Mouse (Mus musculus) liver, embryonic 14.5 days (tissue): ENCODE measurements at regions not wholly inside any gene's neighbourhood (a gene's known extent, or its start where the extent isn't known, plus 50 kb on each side); places are given as distances from the start of the nearest gene placed in this dataset.

ENCODE experiments used
- ATAC-seq: fragments of 200-750 bp; cut with Nextera tagmentation; 2 replicates; pipeline ENCODE4 v1.8.0; 2017; ENCODE audit warnings: moderate number of reproducible peaks, mild to moderate bottlenecking, moderate library complexity; ENCODE audit not compliant: insufficient read depth
- DNase-seq, 3 experiments: peaks; one replicate each; pipeline ENCODE4 v3.0.0-alpha.2; 2012 to 2013; ENCODE audit warnings: low read depth in 3 of 3, low spot score in 3 of 3
- H3K27ac ChIP-seq: fragments of 300-500 bp; sonication (generic); 2 replicates; pipeline ENCODE4 v1.5.1; 2014; ENCODE audit warnings: moderate library complexity, mild to moderate bottlenecking, control low read depth, inconsistent platforms
- H3K27me3 ChIP-seq: fragments of 300-500 bp; sonication (generic); 2 replicates; pipeline ENCODE4 v1.6.1; 2014; ENCODE audit warnings: mild to moderate bottlenecking, low read length, moderate library complexity; ENCODE audit not compliant: control insufficient read depth, insufficient read depth
- H3K36me3 ChIP-seq: fragments of 300-500 bp; sonication (generic); replicated peaks from 2 replicates; pipeline ENCODE4 v1.6.1; 2014; ENCODE audit warnings: low read depth; ENCODE audit not compliant: control insufficient read depth, insufficient read depth
- H3K4me1 ChIP-seq, 2 experiments: fragments of 200-500 bp in 1 of 2; fragments of 300-500 bp in 1 of 2; sonication (generic) in 1 of 2; replicated peaks; 2 replicates each; pipeline ENCODE4 v1.6.1; 2012 to 2014; ENCODE audit warnings: antibody characterized with exemption in 1 of 2, inconsistent platforms in 1 of 2, low read length in 1 of 2; ENCODE audit not compliant: control insufficient read depth in 2 of 2, insufficient read depth in 2 of 2
- H3K4me2 ChIP-seq: fragments of 300-500 bp; sonication (generic); 2 replicates; pipeline ENCODE4 v1.6.1; 2014; ENCODE audit warnings: low read depth, mild to moderate bottlenecking, control low read depth, moderate library complexity
- H3K4me3 ChIP-seq, 2 experiments: fragments of 200-500 bp in 1 of 2; fragments of 300-500 bp in 1 of 2; sonication (generic) in 1 of 2; 2 replicates each; pipeline ENCODE4 v1.5.1; 2012 to 2014; ENCODE audit warnings: low read depth in 2 of 2, low read length in 2 of 2, mild to moderate bottlenecking in 2 of 2, control low read depth in 1 of 2, inconsistent platforms in 1 of 2, moderate library complexity in 1 of 2; ENCODE audit not compliant: insufficient read depth in 1 of 2
- H3K9ac ChIP-seq: fragments of 300-500 bp; sonication (generic); replicated peaks from 2 replicates; pipeline ENCODE4 v1.6.1; 2014; ENCODE audit warnings: mild to moderate bottlenecking, control low read depth, moderate library complexity
- H3K9me3 ChIP-seq: fragments of 300-500 bp; sonication (generic); 2 replicates; pipeline ENCODE4 v1.6.1; 2016; ENCODE audit warnings: low read length, mixed read lengths; ENCODE audit not compliant: control insufficient read depth
- CTCF ChIP-seq: IDR thresholded peaks from 2 replicates; pipeline ENCODE4 v1.5.1; 2016; ENCODE audit warnings: antibody characterized with exemption, low read depth, control low read depth
- EP300 ChIP-seq: IDR thresholded peaks from 2 replicates; pipeline ENCODE4 v1.6.1; 2016; ENCODE audit warnings: antibody characterized with exemption, low read depth
- WGBS: fragments of 180-500 bp; shearing (Covaris S2); extraction: QIAGEN DNeasy Blood & Tissue Kit; methylation state at CpG from one replicate; pipeline ENCODE4 v1.1.7; 2014; ENCODE audit not compliant: insufficient replicate concordance; 5-methylcytosine and 5-hydroxymethylcytosine counted together

GRCm38 (mm10) chr14:100642076-100642475, 357.6 kb upstream of the Klf12 start:
- Histone ChIP-seq H3K27me3 (no peaks in the 10 kb centered on the region), H3K4me3 (no peak overlapping the region), H3K4me2 (no peak overlapping the region), H3K4me1 (no peaks in the 10 kb centered on the region), H3K9ac (no peak overlapping the region), H3K36me3 (no peaks in the 10 kb centered on the region), H3K9me3 (no peaks in the 10 kb centered on the region), H3K27ac (no peak overlapping the region)
- DNase-seq = no peak
- no peak for ATAC-seq
- 34% methylated on average over 2 of the region's 2 CpGs for WGBS
- no peak for TF ChIP-seq EP300
- no peak for TF ChIP-seq CTCF

- Histone ChIP-seq H3K27me3 (no peaks in the 10 kb centered on the region), H3K9me3 (no peaks in the 10 kb centered on the region), H3K4me2 (no peak overlapping the region), H3K36me3 (no peaks in the 10 kb centered on the region), H3K9ac (no peak overlapping the region), H3K4me1 (no peaks in the 10 kb centered on the region), H3K27ac (no peak overlapping the region), H3K4me3 (no peak overlapping the region)
- DNase-seq = no peak
- TF ChIP-seq CTCF (no peak), EP300 (no peak)
- 72% methylated on average over 6 of the region's 6 CpGs for WGBS
- ATAC-seq = no peak
These were observed 350.0 kb upstream of the Klf12 start for GRCm38 (mm10) chr14:100634521-100634920.

DNA sequence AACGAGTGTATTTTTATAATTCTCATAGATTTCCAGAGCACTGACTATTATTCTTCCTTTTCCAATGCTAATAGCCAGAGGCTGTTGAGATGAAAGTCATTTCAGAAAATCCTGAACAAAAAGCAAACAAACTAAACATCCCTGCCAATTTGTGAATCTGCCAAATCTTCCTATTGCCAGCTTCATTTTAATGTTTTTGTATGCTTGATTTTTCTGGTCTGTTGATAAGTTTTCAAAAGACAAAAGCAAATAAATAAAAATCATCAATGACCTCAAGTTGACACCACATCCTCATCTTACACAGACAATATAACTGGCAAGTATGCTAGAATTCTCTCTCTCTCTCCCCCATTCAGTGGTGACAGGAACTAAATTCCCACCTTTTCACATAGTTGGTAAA, 347.2 kb upstream of the Klf12 start:
- H3K4me3 ChIP-seq = no peak overlapping the region
- no peaks in the 10 kb centered on the region for H3K9me3 ChIP-seq
- no peak for TF ChIP-seq CTCF
- ATAC-seq (no peak), DNase-seq (no peak)
- H3K27me3 ChIP-seq = no peaks in the 10 kb centered on the region
- no peak overlapping the region for H3K9ac ChIP-seq
- no peaks in the 10 kb centered on the region for H3K36me3 ChIP-seq
- H3K27ac ChIP-seq = no peak overlapping the region
- no peaks in the 10 kb centered on the region for H3K4me1 ChIP-seq
- whole genome bisulfite sequencing = 45% methylated on average over 1 of the region's 1 CpGs
- H3K4me2 ChIP-seq = no peak overlapping the region

- Histone ChIP-seq H3K4me2 (no peak overlapping the region), H3K4me3 (no peak overlapping the region), H3K36me3 (no peaks in the 10 kb centered on the region), H3K9ac (no peak overlapping the region), H3K27me3 (no peaks in the 10 kb centered on the region), H3K27ac (no peak overlapping the region), H3K4me1 (no peaks in the 10 kb centered on the region), H3K9me3 (no peaks in the 10 kb centered on the region)
- TF ChIP-seq EP300 (no peak), CTCF (no peak)
- DNase-seq = no peak
- 44% methylated on average over 6 of the region's 6 CpGs for WGBS
- no peak for ATAC-seq
These were observed 345.7 kb upstream of the Klf12 start for GRCm38 (mm10) chr14:100630197-100630596.

DNA sequence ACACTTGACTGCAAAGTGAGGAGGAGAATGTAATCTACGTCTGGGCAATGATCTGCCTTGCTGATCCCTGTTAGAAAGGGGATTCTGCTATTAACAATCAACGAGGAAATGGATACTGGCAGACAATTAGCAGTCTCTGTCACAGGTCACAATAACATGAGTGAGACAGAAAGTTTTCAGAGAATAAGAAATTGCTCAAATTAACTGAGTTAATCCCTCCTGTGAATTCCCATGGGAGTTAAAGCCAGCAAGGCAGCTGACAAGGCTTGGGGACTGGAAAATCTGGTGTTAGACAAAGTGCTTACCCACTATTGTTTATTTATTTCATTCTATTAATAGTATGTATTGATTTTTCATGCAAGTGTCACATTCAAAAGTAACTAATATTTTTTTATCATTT, 343.0 kb upstream of the Klf12 start:
- Histone ChIP-seq H3K4me3 (no peak overlapping the region), H3K9ac (no peak overlapping the region), H3K27me3 (no peaks in the 10 kb centered on the region), H3K4me2 (no peak overlapping the region), H3K9me3 (no peaks in the 10 kb centered on the region), H3K27ac (no peak overlapping the region), H3K36me3 (no peaks in the 10 kb centered on the region), H3K4me1 (no peaks in the 10 kb centered on the region)
- whole genome bisulfite sequencing = 52% methylated on average over 2 of the region's 2 CpGs
- TF ChIP-seq CTCF = no peak
- no peak for TF ChIP-seq EP300
- DNase-seq (no peak), ATAC-seq (no peak)

DNA sequence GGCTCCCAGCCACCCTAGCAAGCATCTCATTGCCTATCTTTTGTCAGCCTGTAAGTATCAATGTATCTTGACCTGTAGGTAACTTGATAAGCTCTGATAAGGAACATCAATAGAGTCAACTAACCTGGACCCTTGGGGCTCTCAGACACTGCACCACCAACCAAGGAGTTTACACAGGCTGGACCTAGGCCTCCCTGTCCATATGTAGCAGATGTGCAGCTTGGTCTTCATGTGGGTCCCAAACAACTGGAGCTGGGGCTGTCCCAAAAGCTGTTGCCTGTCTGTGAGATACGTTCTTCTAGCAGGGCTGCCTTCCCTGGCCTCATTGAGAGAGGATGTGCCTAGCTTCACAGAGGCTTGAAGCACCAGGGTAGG, 335.2 kb upstream of the Klf12 start:
- no peak overlapping the region for H3K27ac ChIP-seq
- H3K4me3 ChIP-seq = no peak overlapping the region
- ATAC-seq (no peak), DNase-seq (no peak)
- H3K27me3 ChIP-seq = no peaks in the 10 kb centered on the region
- no peaks in the 10 kb centered on the region for H3K36me3 ChIP-seq
- H3K9ac ChIP-seq = no peak overlapping the region
- no peaks in the 10 kb centered on the region for H3K4me1 ChIP-seq
- no peak for TF ChIP-seq EP300
- TF ChIP-seq CTCF = no peak
- no peaks in the 10 kb centered on the region for H3K9me3 ChIP-seq
- WGBS = 36% methylated on average over 1 of the region's 1 CpGs
- H3K4me2 ChIP-seq = no peak overlapping the region
